Mouse (Mus musculus) lung, embryonic 16.5 days (tissue): ENCODE results near the gene Vil1. TPM values are rescaled to one million over a fixed set of nuclear protein-coding genes. Genes with fewer than 3 reads are reported as not detected.
A peak's percentile ranks its signal among the peaks of the same experiment; 100 is the strongest.

ENCODE experiments used
- ATAC-seq: fragments of 200-750 bp; cut with Nextera tagmentation; 2 replicates; pipeline ENCODE4 v1.8.0; 2017; ENCODE audit warnings: low read depth, mild to moderate bottlenecking, moderate library complexity
- H3K27ac ChIP-seq: fragments of 300-500 bp; sonication (generic); 2 replicates; pipeline ENCODE4 v1.5.1; 2014; ENCODE audit warnings: mild to moderate bottlenecking, control low read depth, low read length
- H3K27me3 ChIP-seq: fragments of 300-500 bp; sonication (generic); 2 replicates; pipeline ENCODE4 v1.6.1; 2014; ENCODE audit warnings: low read depth, low read length, mixed read lengths; ENCODE audit not compliant: control insufficient read depth, insufficient read depth
- H3K36me3 ChIP-seq: fragments of 300-500 bp; sonication (generic); 2 replicates; pipeline ENCODE4 v1.6.1; 2014; ENCODE audit warnings: low read length; ENCODE audit not compliant: control insufficient read depth, insufficient read depth
- H3K4me1 ChIP-seq: fragments of 300-500 bp; sonication (generic); replicated peaks from 2 replicates; pipeline ENCODE4 v1.6.1; 2014; ENCODE audit warnings: low read length, mixed read lengths; ENCODE audit not compliant: control insufficient read depth, insufficient read depth
- H3K4me2 ChIP-seq: fragments of 300-500 bp; sonication (generic); 2 replicates; pipeline ENCODE4 v1.6.1; 2014; ENCODE audit warnings: low read depth, low read length, control low read depth
- H3K4me3 ChIP-seq: fragments of 300-500 bp; sonication (generic); 2 replicates; pipeline ENCODE4 v1.5.1; 2014; ENCODE audit warnings: mild to moderate bottlenecking, low read length, control low read depth
- H3K9ac ChIP-seq: fragments of 300-500 bp; sonication (generic); 2 replicates; pipeline ENCODE4 v1.6.1; 2014; ENCODE audit warnings: low read length, control low read depth
- H3K9me3 ChIP-seq: fragments of 300-500 bp; sonication (generic); 2 replicates; pipeline ENCODE4 v1.6.1; 2016; ENCODE audit warnings: low read length; ENCODE audit not compliant: control insufficient read depth
- WGBS: fragments of 180-500 bp; shearing (Covaris S2); extraction: QIAGEN DNeasy Blood & Tissue Kit; methylation state at CpG from one replicate; pipeline ENCODE4 v1.1.7; 2014; 5-methylcytosine and 5-hydroxymethylcytosine counted together
- polyA plus RNA-seq: library from polyadenylated mRNA; unstranded; fragments of >200 nt; fragmentation: Nextera tagmentation; extraction: Ambion mirVana; gene quantifications from 2 replicates; pipeline ENCODE4 v1.2.1, GENCODE M21; 2015

Vil1 gene
- polyA plus RNA-seq, 1 experiment from 2014 or later = 0.43 TPM

DNA sequence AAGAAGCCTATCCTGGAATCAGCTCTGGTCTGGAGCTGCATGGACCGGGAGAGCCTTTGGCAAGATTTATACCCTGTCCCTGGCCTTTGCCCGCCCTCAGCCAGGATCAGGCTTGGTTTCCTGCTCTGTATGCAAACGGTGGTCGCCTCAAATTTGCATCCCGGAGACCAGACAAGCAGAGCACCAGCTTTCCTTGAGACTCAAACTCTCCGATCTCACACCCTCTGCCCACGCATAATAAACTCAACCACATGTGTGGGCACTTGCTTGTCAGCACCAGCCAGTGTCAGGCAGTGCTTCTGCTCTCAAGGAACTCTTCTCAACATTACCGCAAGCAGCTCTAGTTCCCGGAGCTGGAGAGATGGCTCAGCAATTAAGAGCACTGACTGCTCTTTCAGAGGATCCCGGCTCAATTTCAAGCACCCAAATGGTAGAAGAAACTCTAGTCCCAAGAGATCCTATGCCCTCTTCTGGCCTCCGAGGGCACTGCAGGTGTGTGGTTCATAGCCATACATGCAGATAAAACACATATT lies 11.2 kb upstream of the Vil1 start:
- peak overlapping the region; percentile 92 for H3K27ac ChIP-seq
- 7% methylated on average over 11 of the region's 11 CpGs for WGBS
- H3K9ac ChIP-seq = peak overlapping the region; percentile 73
- H3K4me2 ChIP-seq = peak overlapping the region; percentile 89
- H3K4me1 ChIP-seq = peaks cover 7% of the 10 kb centered on the region
- peak; percentile 32 for ATAC-seq
- H3K27me3 ChIP-seq = no peaks in the 10 kb centered on the region
- peak overlapping the region; percentile 50 for H3K4me3 ChIP-seq
- no peaks in the 10 kb centered on the region for H3K9me3 ChIP-seq
- peaks cover 14% of the 10 kb centered on the region for H3K36me3 ChIP-seq

DNA sequence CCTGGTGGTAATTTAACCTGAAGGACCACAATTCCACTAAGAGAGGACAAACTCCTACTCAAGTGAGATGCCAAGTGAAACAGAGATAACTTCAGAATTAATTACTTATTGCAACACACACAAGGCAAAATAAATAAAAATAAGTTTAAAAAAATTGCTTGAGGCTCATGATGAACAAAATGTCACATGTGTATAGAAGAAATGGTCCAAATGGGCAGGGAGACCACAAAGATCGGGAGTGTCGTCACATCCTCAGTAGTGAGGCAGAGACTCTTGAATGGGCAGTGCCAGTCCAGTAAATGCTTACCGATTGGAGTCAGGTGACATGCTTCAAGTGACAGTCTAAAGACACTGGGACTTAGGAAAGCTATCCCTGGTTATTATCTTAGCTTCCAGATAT lies 8.6 kb upstream of the Vil1 start:
- no peak overlapping the region for H3K4me2 ChIP-seq
- H3K9me3 ChIP-seq = no peaks in the 10 kb centered on the region
- no peaks in the 10 kb centered on the region for H3K36me3 ChIP-seq
- no peaks in the 10 kb centered on the region for H3K4me1 ChIP-seq
- no peak for ATAC-seq
- 77% methylated on average over 3 of the region's 3 CpGs for WGBS
- no peak overlapping the region for H3K9ac ChIP-seq
- no peaks in the 10 kb centered on the region for H3K27me3 ChIP-seq
- H3K4me3 ChIP-seq = no peak overlapping the region
- no peak overlapping the region for H3K27ac ChIP-seq

DNA sequence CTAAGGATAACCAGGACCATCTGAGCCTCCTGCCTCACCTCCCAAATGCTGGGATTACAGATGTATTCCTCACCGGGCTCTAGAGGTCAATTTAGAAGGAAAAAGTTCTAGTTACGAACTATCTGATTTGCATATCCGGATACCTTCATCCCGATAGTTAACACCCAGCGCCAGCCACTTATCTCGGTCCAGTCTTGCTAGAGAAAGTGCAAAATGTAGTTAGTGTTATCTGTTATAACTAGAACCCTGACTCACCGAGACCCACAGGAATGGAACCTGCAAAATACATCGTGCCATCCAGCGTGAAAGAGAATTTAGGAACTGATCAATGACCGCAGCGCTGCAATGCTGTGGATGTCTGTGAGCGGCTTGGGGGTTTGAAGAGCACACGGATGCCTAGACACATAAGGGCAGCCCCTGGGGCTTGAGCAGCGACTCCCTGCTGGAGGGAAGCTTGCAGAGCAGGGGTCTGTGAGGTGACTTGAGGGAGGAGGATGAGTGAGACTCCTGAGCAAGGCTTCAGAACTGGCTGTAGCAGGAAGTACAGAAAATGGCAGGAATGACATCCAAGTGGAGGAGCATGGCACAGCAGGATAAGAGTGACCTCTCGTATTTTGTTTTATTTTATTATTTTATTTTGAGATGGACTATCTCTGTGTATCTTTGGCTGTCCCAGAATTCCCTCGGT lies 8.0 kb upstream of the Vil1 start:
- Histone ChIP-seq H3K27ac (no peak overlapping the region), H3K4me2 (no peak overlapping the region; the same call in 1 of the 2 replicates), H3K4me3 (no peak overlapping the region), H3K9ac (no peak overlapping the region), H3K9me3 (no peaks in the 10 kb centered on the region), H3K27me3 (no peaks in the 10 kb centered on the region), H3K4me1 (no peaks in the 10 kb centered on the region), H3K36me3 (no peaks in the 10 kb centered on the region)
- ATAC-seq = no peak
- WGBS = 43% methylated on average over 16 of the region's 16 CpGs

DNA sequence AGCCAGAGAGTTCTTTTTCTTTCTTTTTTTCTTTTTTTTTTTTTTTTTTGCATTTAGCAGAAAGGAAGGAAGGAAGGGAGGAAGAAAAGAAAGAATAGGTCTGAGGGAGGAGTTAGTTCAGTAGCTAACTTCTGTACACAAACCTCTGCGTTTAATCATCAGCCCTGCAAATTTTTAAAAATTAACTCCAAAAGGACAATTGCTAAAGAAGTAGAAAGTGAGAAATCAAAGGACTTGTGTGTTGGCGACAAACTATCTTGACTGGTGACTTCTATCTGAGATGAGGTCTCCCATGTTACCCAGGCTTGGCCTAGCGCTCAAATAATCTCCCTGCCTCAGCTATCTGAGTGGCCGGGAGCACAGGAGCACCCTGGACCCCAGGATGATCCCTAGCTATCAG lies 5.0 kb upstream of the Vil1 start:
- Histone ChIP-seq H3K9ac (no peak overlapping the region), H3K4me3 (no peak overlapping the region), H3K4me1 (no peaks in the 10 kb centered on the region), H3K36me3 (no peaks in the 10 kb centered on the region), H3K27me3 (no peaks in the 10 kb centered on the region), H3K4me2 (no peak overlapping the region), H3K27ac (no peak overlapping the region), H3K9me3 (no peaks in the 10 kb centered on the region)
- 78% methylated on average over 4 of the region's 4 CpGs for WGBS
- ATAC-seq = no peak

DNA sequence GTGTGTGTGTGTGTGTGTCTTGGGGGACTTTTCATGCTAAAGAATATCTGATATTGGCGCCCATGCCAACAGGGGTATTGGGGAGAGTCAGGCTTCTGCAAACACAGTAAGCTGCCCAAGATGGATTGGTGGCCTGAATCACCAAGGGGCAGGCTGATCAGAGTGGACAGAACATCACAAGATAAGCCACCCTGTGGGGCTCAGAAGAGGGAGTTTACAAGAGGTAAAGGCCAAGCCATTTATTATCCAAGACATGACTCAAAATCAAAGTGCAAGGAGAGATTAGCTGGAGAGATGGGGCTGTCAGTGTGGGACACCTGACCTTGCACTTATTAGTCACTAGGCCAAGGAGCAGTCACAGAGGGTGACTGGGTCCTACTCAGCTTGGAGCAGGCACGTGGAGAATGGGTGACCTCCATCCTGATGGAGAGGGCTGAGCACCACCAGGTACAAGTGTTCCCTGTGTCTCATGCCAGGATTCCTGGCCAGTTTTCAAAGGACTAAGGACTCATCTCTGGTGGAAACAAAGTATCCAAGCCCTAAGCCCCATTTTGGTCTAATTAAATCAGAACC lies 2.7 kb downstream of the Vil1 start:
- H3K4me2 ChIP-seq = no peak overlapping the region
- H3K9ac ChIP-seq = no peak overlapping the region
- no peaks in the 10 kb centered on the region for H3K27me3 ChIP-seq
- H3K4me1 ChIP-seq = no peaks in the 10 kb centered on the region
- H3K27ac ChIP-seq = no peak overlapping the region
- H3K9me3 ChIP-seq = no peaks in the 10 kb centered on the region
- WGBS = 33% methylated on average over 2 of the region's 2 CpGs
- no peak overlapping the region for H3K4me3 ChIP-seq
- ATAC-seq = no peak
- H3K36me3 ChIP-seq = no peaks in the 10 kb centered on the region

DNA sequence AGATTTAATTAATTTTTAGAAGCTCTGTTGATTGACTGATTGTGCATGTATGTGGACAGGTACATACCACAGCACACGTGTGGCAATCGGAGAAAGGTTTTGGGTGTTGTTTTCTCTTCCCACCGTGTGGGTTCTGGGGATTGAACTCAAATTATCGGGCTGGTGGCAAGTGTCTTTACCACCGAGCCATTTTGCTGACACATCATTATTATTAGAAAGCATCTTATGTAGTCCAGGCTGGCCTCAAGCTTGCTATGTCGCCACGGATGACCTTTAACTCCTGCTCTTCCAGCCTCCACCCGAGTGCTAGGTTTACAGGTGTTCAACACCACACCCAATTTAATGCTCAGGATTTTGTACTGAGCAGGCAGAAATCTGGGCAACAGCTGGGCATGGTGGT lies 3.5 kb downstream of the Vil1 start:
- Histone ChIP-seq H3K27ac (no peak overlapping the region), H3K9ac (no peak overlapping the region), H3K9me3 (no peaks in the 10 kb centered on the region), H3K4me2 (no peak overlapping the region), H3K4me3 (no peak overlapping the region), H3K4me1 (no peaks in the 10 kb centered on the region), H3K36me3 (no peaks in the 10 kb centered on the region), H3K27me3 (no peaks in the 10 kb centered on the region)
- WGBS = 71% methylated on average over 8 of the region's 8 CpGs
- ATAC-seq = no peak

DNA sequence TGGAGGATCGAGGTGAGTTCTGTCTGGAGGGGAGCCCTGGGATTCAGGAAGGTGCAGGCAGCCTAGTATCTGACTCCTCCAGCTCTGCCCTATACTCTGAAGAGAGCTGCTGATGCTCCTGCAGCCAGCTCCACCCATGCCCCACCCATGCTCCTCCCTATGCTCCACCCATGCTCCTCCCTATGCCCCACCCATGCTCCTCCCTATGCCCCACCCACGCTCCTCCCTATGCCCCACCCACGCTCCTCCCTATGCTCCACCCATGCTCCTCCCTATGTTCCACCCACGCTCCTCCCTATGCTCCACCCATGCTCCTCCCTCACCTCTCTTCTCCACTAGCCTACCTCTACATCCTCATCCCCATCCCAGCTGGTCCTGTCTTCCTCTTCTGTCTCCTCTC lies 6.0 kb downstream of the Vil1 start:
- WGBS = 37% methylated on average over 4 of the region's 4 CpGs
- Histone ChIP-seq H3K9me3 (no peaks in the 10 kb centered on the region), H3K4me3 (no peak overlapping the region), H3K27ac (no peak overlapping the region), H3K27me3 (no peaks in the 10 kb centered on the region), H3K4me1 (no peaks in the 10 kb centered on the region), H3K36me3 (no peaks in the 10 kb centered on the region), H3K4me2 (no peak overlapping the region), H3K9ac (no peak overlapping the region)
- peak; percentile 54; the same call in 1 of the 2 replicates for ATAC-seq

DNA sequence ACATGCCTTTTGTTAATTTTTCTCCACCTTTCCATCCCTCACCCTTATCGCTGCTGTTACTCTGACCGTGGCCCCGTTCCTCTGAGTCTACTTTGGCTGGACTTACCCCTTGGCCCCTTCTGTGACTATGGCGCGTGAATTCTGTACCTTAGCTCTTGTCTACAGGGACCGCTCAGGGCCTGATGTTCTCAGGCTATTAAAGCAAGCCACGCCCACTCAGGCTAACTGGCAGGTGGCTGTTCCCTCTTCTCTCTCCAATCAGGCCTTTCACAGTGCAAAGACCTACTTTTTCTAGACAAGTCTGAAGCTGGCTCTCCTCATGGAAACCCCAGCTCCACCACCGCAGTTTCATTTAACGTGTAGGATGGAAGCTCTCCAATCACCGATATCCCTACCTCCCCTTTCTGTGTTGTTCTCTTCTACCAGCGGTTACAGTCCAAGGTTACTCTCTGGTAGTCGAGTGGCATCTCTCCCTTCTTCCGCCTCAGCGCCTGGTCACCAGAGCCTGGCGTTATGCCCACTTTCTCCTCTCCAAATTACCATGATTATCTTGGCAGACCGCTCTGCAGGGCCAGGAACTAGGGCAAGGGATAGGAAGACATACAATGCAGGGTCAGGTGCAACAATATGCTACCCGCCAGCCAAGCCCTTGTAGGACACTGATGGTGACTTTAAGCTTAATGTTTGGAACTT lies 9.7 kb downstream of the Vil1 start:
- Histone ChIP-seq H3K27me3 (no peaks in the 10 kb centered on the region), H3K27ac (no peak overlapping the region)

DNA sequence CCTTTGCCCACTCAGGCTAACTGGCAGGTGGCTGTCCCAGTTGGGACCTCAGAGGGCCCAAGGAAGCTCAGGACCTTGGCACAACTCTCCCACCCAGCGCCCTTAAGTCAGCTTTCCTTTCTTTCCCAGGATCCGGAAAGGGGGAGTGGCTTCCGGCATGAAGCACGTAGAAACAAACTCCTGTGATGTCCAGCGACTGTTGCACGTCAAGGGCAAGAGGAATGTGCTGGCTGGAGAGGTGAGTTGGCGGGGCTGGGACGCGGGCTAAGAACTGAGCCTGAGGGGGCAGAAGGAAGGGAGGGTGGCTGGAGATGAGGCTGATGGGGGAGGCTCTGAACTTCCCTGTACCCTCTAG lies 10.2 kb downstream of the Vil1 start:
- no peak overlapping the region for H3K4me3 ChIP-seq
- 44% methylated on average over 9 of the region's 9 CpGs for WGBS
- no peak overlapping the region for H3K4me2 ChIP-seq
- no peaks in the 10 kb centered on the region for H3K36me3 ChIP-seq
- H3K9ac ChIP-seq = no peak overlapping the region
- H3K9me3 ChIP-seq = no peaks in the 10 kb centered on the region
- ATAC-seq = 0 out of 2 replicates have a peak, but pooled peaks have one; percentile 18
- no peaks in the 10 kb centered on the region; the same call in 1 of the 2 replicates for H3K4me1 ChIP-seq
- H3K27me3 ChIP-seq = no peaks in the 10 kb centered on the region
- H3K27ac ChIP-seq = no peak overlapping the region

More for the DNA sequence above, 9.7 kb downstream of the Vil1 start:
- Histone ChIP-seq H3K9ac (no peak overlapping the region), H3K4me1 (no peaks in the 10 kb centered on the region; the same call in 1 of the 2 replicates), H3K4me2 (no peak overlapping the region), H3K4me3 (no peak overlapping the region), H3K9me3 (no peaks in the 10 kb centered on the region), H3K36me3 (no peaks in the 10 kb centered on the region)
- ATAC-seq = 0 out of 2 replicates have a peak, but pooled peaks have one; percentile 8
- 69% methylated on average over 17 of the region's 17 CpGs for WGBS
